10 mouse cellular contexts compared by ENCODE assay signal in the genomic region with DNA sequence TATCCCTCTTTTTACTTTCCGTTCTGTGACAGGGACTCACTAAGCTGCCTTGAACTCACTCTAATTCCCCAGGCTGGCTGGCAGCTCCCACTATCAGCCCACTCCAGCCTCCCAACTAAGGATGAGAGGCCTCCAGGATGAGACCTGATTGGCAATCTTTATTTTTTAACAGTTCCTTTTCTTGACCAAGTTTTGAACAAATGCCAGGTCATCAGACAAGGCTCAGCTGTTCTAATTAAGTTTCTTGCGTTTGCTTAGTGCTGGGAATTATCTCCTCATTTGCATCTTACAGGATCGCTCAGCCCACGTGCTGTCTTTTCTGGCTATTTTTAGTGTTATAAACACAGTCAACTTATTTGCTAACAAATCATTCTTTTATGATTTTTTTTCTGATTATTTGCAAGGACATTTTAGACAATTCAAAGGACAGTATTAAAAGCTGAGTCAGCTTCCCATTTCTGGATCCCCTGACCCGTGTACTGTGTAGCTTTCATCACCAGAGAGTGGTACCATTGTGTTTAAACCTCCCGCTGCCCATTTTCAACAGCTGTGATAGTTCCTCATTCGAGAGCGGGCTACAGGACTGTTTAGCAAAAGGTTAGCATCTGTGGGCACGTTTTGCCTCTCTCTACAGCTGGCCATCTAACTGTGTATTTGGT. TPM values are rescaled to one million over a fixed set of nuclear protein-coding genes. Genes with fewer than 3 reads are reported as not detected.
DNase-seq lines count a peak whose midpoint lies in the region; ATAC-seq lines count a peak whose summit lies in the region.
"Had no signal": no experiment of that assay in that cellular context is flagged by ENCODE, and none has a peak within 500 bp of the region (broad histone marks: within the 10 kb centered on the region; RNA-seq: fewer than 3 reads in every experiment).

No protein-coding gene starts in this region.

- WGBS in forebrain, embryonic 11.5 days, result 36% methylated on average over 9 of the region's 9 CpGs
- 60% methylated on average over 9 of the region's 9 CpGs for WGBS in forebrain, embryonic 10.5 days
- WGBS in forebrain, embryonic 14.5 days, result 8% methylated on average over 9 of the region's 9 CpGs
- 38% methylated on average over 9 of the region's 9 CpGs for WGBS in midbrain, embryonic 14.5 days
- 42% methylated on average over 9 of the region's 9 CpGs for WGBS in heart, embryonic 12.5 days

- H3K27ac ChIP-seq in forebrain, embryonic 11.5 days (ENCODE audit: low read depth, low read length), result no peak overlapping the region
- no peak overlapping the region for H3K27ac ChIP-seq in forebrain, embryonic 10.5 days
- H3K27ac ChIP-seq in forebrain, embryonic 14.5 days (ENCODE audit: low read depth, low read length), result no peak overlapping the region
- H3K27ac ChIP-seq in midbrain, embryonic 14.5 days (replicated peaks; ENCODE audit: low read depth, low read length), result no peak overlapping the region
- no peak overlapping the region for H3K27ac ChIP-seq in heart, embryonic 12.5 days (ENCODE audit: poor library complexity, severe bottlenecking)
- H3K27ac ChIP-seq: kidney, embryonic 15.5 days had no signal

- no peaks in the 10 kb centered on the region for H3K27me3 ChIP-seq in forebrain, embryonic 11.5 days (ENCODE audit: control insufficient read depth, insufficient read depth, low read length)
- H3K27me3 ChIP-seq in forebrain, embryonic 10.5 days (ENCODE audit: poor library complexity, severe bottlenecking), result 0 out of 2 replicates have a peak, but pooled peaks cover 8% of the 10 kb centered on the region
- no peaks in the 10 kb centered on the region for H3K27me3 ChIP-seq in forebrain, embryonic 14.5 days (replicated peaks; ENCODE audit: control insufficient read depth, insufficient read depth, low read length)
- H3K27me3 ChIP-seq in midbrain, embryonic 14.5 days (ENCODE audit: control insufficient read depth, insufficient read depth, low read length), result no peaks in the 10 kb centered on the region
- H3K27me3 ChIP-seq in heart, embryonic 12.5 days (replicated peaks), result no peaks in the 10 kb centered on the region
- H3K27me3 ChIP-seq: kidney, embryonic 15.5 days had no signal

- no peak overlapping the region for H3K4me3 ChIP-seq in forebrain, embryonic 11.5 days (ENCODE audit: low read depth, low read length)
- H3K4me3 ChIP-seq in forebrain, embryonic 10.5 days, result no peak overlapping the region
- H3K4me3 ChIP-seq in forebrain, embryonic 14.5 days (ENCODE audit: low read depth, low read length), result no peak overlapping the region
- no peak overlapping the region for H3K4me3 ChIP-seq in midbrain, embryonic 14.5 days (replicated peaks; ENCODE audit: low read depth, low read length)
- H3K4me3 ChIP-seq in heart, embryonic 12.5 days, result no peak overlapping the region
- H3K4me3 ChIP-seq: kidney, embryonic 15.5 days had no signal

- H3K36me3 ChIP-seq in forebrain, embryonic 11.5 days (ENCODE audit: control insufficient read depth, insufficient read depth, low read length), result no peaks in the 10 kb centered on the region
- H3K36me3 ChIP-seq in forebrain, embryonic 10.5 days (replicated peaks), result no peaks in the 10 kb centered on the region
- H3K36me3 ChIP-seq in forebrain, embryonic 14.5 days (ENCODE audit: control insufficient read depth, insufficient read depth, low read length), result no peaks in the 10 kb centered on the region
- no peaks in the 10 kb centered on the region for H3K36me3 ChIP-seq in midbrain, embryonic 14.5 days (ENCODE audit: control insufficient read depth, insufficient read depth, low read length)
- H3K36me3 ChIP-seq in heart, embryonic 12.5 days, result no peaks in the 10 kb centered on the region
- H3K36me3 ChIP-seq: kidney, embryonic 15.5 days had no signal

- H3K9ac ChIP-seq in forebrain, embryonic 11.5 days (ENCODE audit: low read length), result no peak overlapping the region
- no peak overlapping the region for H3K9ac ChIP-seq in forebrain, embryonic 14.5 days (ENCODE audit: low read length)
- no peak overlapping the region for H3K9ac ChIP-seq in midbrain, embryonic 14.5 days (replicated peaks; ENCODE audit: low read length)
- no peak overlapping the region for H3K9ac ChIP-seq in heart, embryonic 12.5 days
- H3K9ac ChIP-seq: kidney, embryonic 15.5 days; liver, postnatal 0 days had no signal

- no peak for DNase-seq in forebrain, embryonic 11.5 days (ENCODE audit: low spot score)
- DNase-seq in forebrain, embryonic 10.5 days (ENCODE audit: extremely low spot score, low spot score), result no peak
- peak; percentile 44 to 49 for DNase-seq in B cell, adult 2 months
- DNase-seq in forebrain, embryonic 14.5 days (ENCODE audit: low spot score), result peak; percentile 85
- DNase-seq in midbrain, embryonic 14.5 days, result peak; percentile 59
- DNase-seq in urinary bladder, postnatal 25 days (ENCODE audit: low spot score), result no peak
- DNase-seq: liver, postnatal 0 days had no signal

- peak; percentile 79 for ATAC-seq in forebrain, embryonic 11.5 days (replicated peaks; ENCODE audit: low FRiP score)
- peak; percentile 84 for ATAC-seq in forebrain, embryonic 14.5 days
- ATAC-seq in midbrain, embryonic 14.5 days (ENCODE audit: low FRiP score, low TSS enrichment), result peak; percentile 46; the same call in 1 of the 2 replicates
- ATAC-seq in erythroblast, adult 5-6 weeks (replicated peaks; ENCODE audit: low FRiP score, poor library complexity, severe bottlenecking), result no peak
- no peak for ATAC-seq in heart, embryonic 12.5 days (ENCODE audit: insufficient number of reproducible peaks, low FRiP score)
- ATAC-seq: liver, postnatal 0 days had no signal

- H3K4me1 ChIP-seq in forebrain, embryonic 11.5 days (replicated peaks; ENCODE audit: control insufficient read depth, insufficient read depth, low read length), result no peaks in the 10 kb centered on the region
- peaks cover 27% of the 10 kb centered on the region for H3K4me1 ChIP-seq in forebrain, embryonic 10.5 days
- peaks cover 8% of the 10 kb centered on the region for H3K4me1 ChIP-seq in forebrain, embryonic 14.5 days (ENCODE audit: control insufficient read depth, insufficient read depth, low read length)
- 0 out of 2 replicates have a peak, but pooled peaks cover 8% of the 10 kb centered on the region for H3K4me1 ChIP-seq in midbrain, embryonic 14.5 days (ENCODE audit: control insufficient read depth, insufficient read depth, low read length)
- peaks cover 7% of the 10 kb centered on the region; the same call in 1 of the 2 replicates for H3K4me1 ChIP-seq in heart, embryonic 12.5 days (replicated peaks)
- H3K4me1 ChIP-seq: kidney, embryonic 15.5 days had no signal

- H3K4me2 ChIP-seq in forebrain, embryonic 11.5 days (ENCODE audit: low read depth, low read length, severe bottlenecking), result no peak overlapping the region
- H3K4me2 ChIP-seq in forebrain, embryonic 14.5 days (ENCODE audit: low read length), result peak overlapping the region; percentile 21; the same call in 1 of the 2 replicates
- H3K4me2 ChIP-seq in midbrain, embryonic 14.5 days (ENCODE audit: low read length), result no peak overlapping the region
- H3K4me2 ChIP-seq in heart, embryonic 12.5 days, result no peak overlapping the region
- H3K4me2 ChIP-seq: kidney, embryonic 15.5 days had no signal

- no peaks in the 10 kb centered on the region for H3K9me3 ChIP-seq in forebrain, embryonic 11.5 days (ENCODE audit: control insufficient read depth, low read length)
- H3K9me3 ChIP-seq in forebrain, embryonic 10.5 days, result no peaks in the 10 kb centered on the region
- no peaks in the 10 kb centered on the region for H3K9me3 ChIP-seq in forebrain, embryonic 14.5 days (replicated peaks; ENCODE audit: control insufficient read depth, low read length)
- H3K9me3 ChIP-seq in midbrain, embryonic 14.5 days (ENCODE audit: control insufficient read depth, low read length), result no peaks in the 10 kb centered on the region
- no peaks in the 10 kb centered on the region for H3K9me3 ChIP-seq in heart, embryonic 12.5 days (replicated peaks)
- H3K9me3 ChIP-seq: kidney, embryonic 15.5 days had no signal

RNA-seq across cellular contexts. Expression of a gene that starts 4.0 kb away (rescaled TPM):
- 16.2 and 19.2 TPM in 2 replicates for polyA plus RNA-seq in forebrain, embryonic 11.5 days (2014; fragmentation: Nextera tagmentation; extraction: Ambion mirVana)
- polyA plus RNA-seq in forebrain, embryonic 10.5 days (2016; fragmentation: Nextera tagmentation; extraction: Ambion mirVana), result 15.1 and 16.4 TPM in 2 replicates
- polyA plus RNA-seq in forebrain, embryonic 14.5 days (2014; fragmentation: Nextera tagmentation; extraction: Ambion mirVana), result 20.3 and 28.0 TPM in 2 replicates
- 35.1 and 46.1 TPM in 2 replicates for polyA plus RNA-seq in midbrain, embryonic 14.5 days (2014; fragmentation: Nextera tagmentation; extraction: Ambion mirVana)
- 162 and 177 TPM in 2 replicates for total RNA-seq in erythroblast, adult 5-6 weeks (2015; ENCODE audit: low replicate concordance)
- 292 and 295 TPM in 2 replicates for total RNA-seq in erythroblast, adult 5-6 weeks (2017; ENCODE audit: low replicate concordance)
- 38.3 and 38.6 TPM in 2 replicates for polyA plus RNA-seq in heart, embryonic 12.5 days (2016; fragmentation: Nextera tagmentation; extraction: Ambion mirVana)

RNA-seq across cellular contexts. Expression of a gene that starts 47.9 kb away (rescaled TPM):
- 43.5 and 46.4 TPM in 2 replicates for polyA plus RNA-seq in forebrain, embryonic 11.5 days (2014; fragmentation: Nextera tagmentation; extraction: Ambion mirVana)
- polyA plus RNA-seq in forebrain, embryonic 10.5 days (2016; fragmentation: Nextera tagmentation; extraction: Ambion mirVana), result 42.7 and 43.0 TPM in 2 replicates
- 17.2 and 20.6 TPM in 2 replicates for polyA plus RNA-seq in forebrain, embryonic 14.5 days (2014; fragmentation: Nextera tagmentation; extraction: Ambion mirVana)
- polyA plus RNA-seq in midbrain, embryonic 14.5 days (2014; fragmentation: Nextera tagmentation; extraction: Ambion mirVana), result 19.0 and 23.6 TPM in 2 replicates
- 11.5 and 13.6 TPM in 2 replicates for total RNA-seq in erythroblast, adult 5-6 weeks (2015; ENCODE audit: low replicate concordance)
- 6.0 and 8.3 TPM in 2 replicates for total RNA-seq in erythroblast, adult 5-6 weeks (2017; ENCODE audit: low replicate concordance)
- polyA plus RNA-seq in heart, embryonic 12.5 days (2016; fragmentation: Nextera tagmentation; extraction: Ambion mirVana), result 61.4 and 64.3 TPM in 2 replicates

Comparison
In these comparisons a context has a peak if more than half of its experiments do, and no peak if none do; other contexts are left out.
1. DNase-seq: peak in B cell, adult 2 months (2 of 2), forebrain, embryonic 14.5 days (single experiment) and midbrain, embryonic 14.5 days (single experiment); none in forebrain, embryonic 11.5 days (single experiment), forebrain, embryonic 10.5 days (single experiment) and urinary bladder, postnatal 25 days (single experiment).
2. ATAC-seq: peak in forebrain, embryonic 11.5 days (single experiment), forebrain, embryonic 14.5 days (single experiment) and midbrain, embryonic 14.5 days (single experiment); none in erythroblast, adult 5-6 weeks (single experiment) and heart, embryonic 12.5 days (single experiment).